Mouse (Mus musculus) bone marrow, adult 2 months (tissue): ENCODE measurements around the gene Pafah1b3. TPM values are rescaled to one million over a fixed set of nuclear protein-coding genes. Genes with fewer than 3 reads are reported as not detected.

Source experiments
- H3K27ac ChIP-seq: fragments of 200-500 bp; 2 replicates; pipeline ENCODE4 v1.5.1; 2012; ENCODE audit warnings: low read depth, mild to moderate bottlenecking, control low read depth, inconsistent platforms, low read length; ENCODE audit not compliant: control insufficient read depth, poor library complexity, insufficient read depth
- H3K4me1 ChIP-seq: fragments of 200-500 bp; 2 replicates; pipeline ENCODE4 v1.6.1; 2011; ENCODE audit warnings: low read length; ENCODE audit not compliant: control insufficient read depth, insufficient read depth
- H3K4me3 ChIP-seq: fragments of 200-500 bp; replicated peaks from 2 replicates; pipeline ENCODE3; 2011; ENCODE audit warnings: mild to moderate bottlenecking, low read depth, low read length, control low read depth; ENCODE audit not compliant: control insufficient read depth
- CTCF ChIP-seq: fragments of 200-500 bp; IDR thresholded peaks from 2 replicates; pipeline ENCODE4 v1.5.1; 2011; ENCODE audit warnings: low read length, control low read depth; ENCODE audit not compliant: control insufficient read depth, insufficient read depth
- POLR2A ChIP-seq: fragments of 200-500 bp; IDR thresholded peaks from 2 replicates; pipeline ENCODE4 v1.6.1; 2011; ENCODE audit warnings: low read depth, mild to moderate bottlenecking, control low read depth, low read length, borderline replicate concordance; ENCODE audit not compliant: control insufficient read depth
- WGBS: fragments of 180-500 bp; shearing (Covaris S2); methylation state at CpG from one replicate; pipeline ENCODE4 v1.1.7; 2018; 5-methylcytosine and 5-hydroxymethylcytosine counted together
- polyA plus RNA-seq: library from polyadenylated mRNA; stranded (reverse); fragments of >200 nt; gene quantifications from 2 replicates; pipeline ENCODE4 v1.2.4, GENCODE M21; 2011; ENCODE audit warnings: low replicate concordance; ENCODE audit not compliant: missing spikeins, insufficient read depth, insufficient read length

Gene Pafah1b3
- polyA plus RNA-seq, 1 experiment: 46.4 TPM

DNA sequence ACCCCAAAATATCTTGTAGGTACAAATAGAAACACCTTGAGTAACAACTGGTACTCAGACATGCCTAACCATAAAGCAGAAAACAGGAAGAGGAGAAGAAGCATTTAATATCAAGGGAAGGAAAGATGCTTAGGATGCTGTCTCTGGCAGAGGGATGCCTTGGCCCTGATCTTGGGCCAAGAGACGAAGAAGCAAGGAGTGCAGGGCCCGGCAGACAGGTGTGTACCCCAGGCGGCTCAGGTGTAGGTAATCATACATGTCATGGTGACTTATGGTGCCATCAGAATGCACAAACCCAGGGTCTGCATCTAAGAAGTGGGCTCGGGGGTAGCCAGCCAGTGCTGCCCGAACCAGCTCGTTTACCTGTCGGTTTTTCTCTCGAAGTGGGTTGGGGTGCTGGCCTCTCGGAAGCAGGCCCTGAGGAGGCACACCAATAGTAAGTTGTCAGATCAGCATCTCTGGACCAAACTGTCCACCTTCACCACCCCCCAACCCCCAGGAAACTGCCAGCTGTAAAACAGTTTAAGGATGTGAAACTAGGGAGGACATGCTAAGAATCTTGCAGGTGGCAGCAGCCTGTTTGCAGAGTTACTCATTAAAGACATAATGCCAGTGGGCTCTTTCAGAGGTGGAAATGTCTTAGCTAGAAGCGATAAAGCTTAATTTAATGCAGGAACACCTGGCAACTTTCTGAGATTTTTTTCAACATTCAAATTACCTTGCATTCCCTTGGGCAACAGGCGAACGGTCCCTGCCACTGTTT, 2.6 kb downstream of the Pafah1b3 start:
- Histone ChIP-seq H3K4me1 (peaks cover 2% of the 10 kb centered on the region; the same call in 1 of the 2 replicates), H3K4me3 (no peak overlapping the region), H3K27ac (peak overlapping the region; percentile 77)
- TF ChIP-seq POLR2A (no peak), CTCF (no peak)
- 78% methylated on average over 12 of the region's 12 CpGs for WGBS

DNA sequence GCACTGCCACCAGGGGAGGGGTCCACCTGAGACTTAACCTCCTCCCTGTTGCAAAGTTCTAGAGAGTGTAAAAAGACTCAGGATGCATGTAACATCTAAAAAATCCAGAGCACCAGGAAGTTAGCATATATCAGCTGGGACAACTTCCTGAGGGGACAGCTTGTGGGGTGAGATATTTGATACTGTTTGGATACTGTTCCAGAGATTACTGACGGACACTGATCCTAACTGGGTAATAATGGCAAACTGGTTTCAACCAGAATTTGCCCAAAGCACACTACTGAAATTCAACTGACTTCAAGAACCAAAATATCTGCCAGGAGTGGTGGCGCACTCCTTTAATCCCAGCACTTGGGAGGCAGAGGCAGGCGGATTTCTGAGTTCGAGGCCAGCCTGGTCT, 3.3 kb downstream of the Pafah1b3 start:
- WGBS: 87% methylated on average over 4 of the region's 4 CpGs
- Histone ChIP-seq H3K4me3 (no peak overlapping the region), H3K4me1 (peaks cover 2% of the 10 kb centered on the region; the same call in 1 of the 2 replicates), H3K27ac (no peak overlapping the region; the same call in 1 of the 2 replicates)
- TF ChIP-seq POLR2A (no peak), CTCF (no peak)

DNA sequence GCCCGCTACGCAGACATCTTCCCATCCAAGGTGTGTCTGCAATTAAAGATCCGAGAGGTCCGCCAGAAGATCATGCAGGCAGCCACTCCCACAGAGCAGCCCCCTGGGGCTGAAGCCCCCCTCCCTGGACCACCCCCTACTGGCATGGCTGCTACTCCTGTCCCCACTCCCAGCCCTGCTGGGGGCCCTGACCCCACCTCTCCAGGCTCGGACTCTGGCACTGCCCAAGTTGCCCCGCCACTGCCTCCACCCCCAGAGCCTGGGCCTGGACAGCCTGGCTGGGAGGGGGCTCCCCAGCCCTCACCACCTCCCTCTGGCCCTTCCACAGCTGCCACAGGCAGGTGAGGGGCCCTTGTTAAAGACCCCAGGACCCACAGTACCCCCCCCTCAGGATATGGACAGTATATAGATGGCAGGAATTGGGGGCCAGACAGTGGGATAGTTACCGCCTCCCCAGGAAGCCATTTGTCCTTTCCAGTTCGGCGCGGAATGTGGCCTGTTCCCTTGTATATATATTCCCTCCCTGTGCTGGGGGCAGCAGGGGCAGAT, 4.5 kb downstream of the Pafah1b3 start:
- no peak overlapping the region for H3K4me3 ChIP-seq
- no peak overlapping the region for H3K27ac ChIP-seq
- WGBS: 91% methylated on average over 10 of the region's 10 CpGs
- H3K4me1 ChIP-seq: peaks cover 2% of the 10 kb centered on the region; the same call in 1 of the 2 replicates
- TF ChIP-seq POLR2A: no peak
- TF ChIP-seq CTCF: no peak

DNA sequence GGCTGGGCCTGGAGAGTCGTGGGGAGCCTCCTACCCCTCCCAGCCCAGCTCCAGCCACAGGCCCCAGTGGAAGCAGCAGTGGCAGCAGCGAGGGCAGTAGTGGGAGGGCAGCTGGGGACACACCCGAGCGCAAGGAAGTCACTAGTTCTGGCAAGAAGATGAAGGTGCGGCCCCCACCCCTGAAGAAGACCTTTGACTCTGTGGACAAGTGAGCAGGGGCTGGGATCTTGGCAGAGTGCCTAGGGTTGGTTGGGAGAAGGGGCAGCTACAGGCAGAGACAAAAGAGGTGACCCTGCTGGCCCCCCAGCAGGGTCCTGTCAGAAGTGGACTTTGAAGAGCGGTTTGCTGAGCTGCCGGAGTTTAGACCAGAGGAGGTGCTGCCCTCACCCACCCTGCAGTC, 5.7 kb downstream of the Pafah1b3 start:
- TF ChIP-seq CTCF: no peak
- no peak for TF ChIP-seq POLR2A
- peak overlapping the region; percentile 15; the same call in 1 of the 2 replicates for H3K27ac ChIP-seq
- WGBS: 82% methylated on average over 7 of the region's 7 CpGs
- H3K4me3 ChIP-seq: no peak overlapping the region
- H3K4me1 ChIP-seq: peaks cover 2% of the 10 kb centered on the region; the same call in 1 of the 2 replicates

DNA sequence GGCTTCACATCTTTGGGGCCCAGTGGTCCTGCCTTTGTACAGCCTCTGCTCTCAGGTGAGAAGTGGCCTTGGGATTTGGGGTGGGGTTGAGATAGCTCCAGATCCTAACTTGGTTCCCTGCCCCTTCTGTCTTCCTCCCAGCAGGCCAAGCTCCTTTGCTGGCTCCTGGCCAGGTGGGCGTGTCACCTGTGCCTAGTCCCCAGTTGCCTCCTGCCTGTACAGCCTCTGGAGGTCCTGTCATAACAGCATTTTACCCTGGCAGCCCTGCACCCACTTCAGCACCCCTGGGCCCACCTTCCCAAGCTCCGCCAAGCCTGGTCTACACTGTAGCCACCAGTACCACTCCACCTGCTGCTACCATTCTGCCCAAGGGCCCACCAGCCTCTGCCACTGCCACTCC, 6.9 kb downstream of the Pafah1b3 start:
- H3K4me1 ChIP-seq: peaks cover under 1% of the 10 kb centered on the region; the same call in 1 of the 2 replicates
- H3K4me3 ChIP-seq: no peak overlapping the region
- no peak overlapping the region for H3K27ac ChIP-seq
- TF ChIP-seq POLR2A (0 out of 2 replicates have a peak, but pooled peaks have one; percentile 19), CTCF (no peak)
- 73% methylated on average over 2 of the region's 2 CpGs for WGBS

DNA sequence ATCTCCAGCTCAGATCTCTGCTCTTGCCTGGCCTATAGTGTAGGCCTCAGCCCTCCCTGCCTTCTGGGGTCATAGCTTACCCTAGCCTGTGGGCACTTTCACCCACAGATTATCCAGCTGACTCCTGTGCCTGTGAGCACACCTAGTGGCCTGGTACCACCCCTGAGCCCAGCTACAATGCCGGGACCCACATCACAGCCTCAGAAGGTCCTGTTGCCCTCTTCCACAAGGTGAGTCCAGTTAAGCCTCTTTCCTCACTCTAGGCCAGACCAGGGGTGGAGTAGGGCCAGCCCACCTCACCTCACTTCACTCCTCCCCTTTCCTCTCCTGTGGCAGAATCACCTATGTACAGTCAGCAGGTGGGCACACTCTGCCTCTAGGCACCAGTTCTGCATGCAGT, 7.3 kb downstream of the Pafah1b3 start:
- 96% methylated on average over 1 of the region's 1 CpGs for WGBS
- no peak overlapping the region for H3K4me3 ChIP-seq
- no peaks in the 10 kb centered on the region; the same call in 1 of the 2 replicates for H3K4me1 ChIP-seq
- TF ChIP-seq CTCF (no peak), POLR2A (no peak)
- no peak overlapping the region for H3K27ac ChIP-seq

DNA sequence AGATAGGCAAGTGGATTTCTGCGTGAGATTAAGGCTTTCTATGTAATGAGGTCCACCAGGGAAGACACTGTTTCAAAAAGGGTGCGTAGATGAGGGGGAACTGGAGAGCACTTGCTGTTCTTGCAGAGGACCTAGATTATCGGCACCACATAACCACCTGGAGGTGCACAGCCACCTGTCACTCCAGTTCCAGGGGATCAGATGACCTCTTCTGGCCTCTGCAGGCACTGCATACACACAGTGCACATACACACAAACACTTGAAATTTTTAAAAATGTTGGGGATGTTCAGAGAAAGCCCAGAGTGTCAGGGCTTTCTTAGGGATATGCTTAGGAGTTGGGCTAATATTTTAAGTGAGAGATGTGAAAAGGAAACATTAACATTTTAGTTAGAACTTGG, 7.9 kb downstream of the Pafah1b3 start:
- Histone ChIP-seq H3K4me3 (no peak overlapping the region), H3K4me1 (no peaks in the 10 kb centered on the region; the same call in 1 of the 2 replicates), H3K27ac (no peak overlapping the region)
- TF ChIP-seq POLR2A: no peak
- TF ChIP-seq CTCF: no peak
- 98% methylated on average over 3 of the region's 3 CpGs for WGBS

DNA sequence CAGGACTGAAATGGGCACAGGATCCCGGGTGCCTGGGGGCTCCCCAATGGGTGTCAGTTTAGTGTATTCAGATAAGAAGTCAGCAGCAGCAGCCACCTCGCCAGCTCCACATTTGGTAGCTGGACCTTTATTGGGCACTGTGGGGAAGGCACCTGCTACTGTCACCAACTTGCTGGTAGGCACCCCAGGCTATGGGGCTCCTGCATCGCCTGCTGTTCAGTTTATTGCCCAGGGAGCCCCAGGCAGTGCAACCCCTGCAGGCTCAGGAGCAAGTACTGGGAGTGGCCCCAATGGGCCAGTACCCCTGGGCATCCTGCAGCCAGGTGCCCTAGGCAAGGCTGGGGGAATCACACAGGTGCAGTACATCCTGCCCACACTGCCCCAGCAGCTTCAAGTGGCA, 9.1 kb downstream of the Pafah1b3 start:
- 88% methylated on average over 3 of the region's 3 CpGs for WGBS
- H3K4me3 ChIP-seq: no peak overlapping the region
- peaks cover 3% of the 10 kb centered on the region; the same call in 1 of the 2 replicates for H3K4me1 ChIP-seq
- no peak overlapping the region for H3K27ac ChIP-seq
- no peak for TF ChIP-seq POLR2A
- TF ChIP-seq CTCF: no peak

DNA sequence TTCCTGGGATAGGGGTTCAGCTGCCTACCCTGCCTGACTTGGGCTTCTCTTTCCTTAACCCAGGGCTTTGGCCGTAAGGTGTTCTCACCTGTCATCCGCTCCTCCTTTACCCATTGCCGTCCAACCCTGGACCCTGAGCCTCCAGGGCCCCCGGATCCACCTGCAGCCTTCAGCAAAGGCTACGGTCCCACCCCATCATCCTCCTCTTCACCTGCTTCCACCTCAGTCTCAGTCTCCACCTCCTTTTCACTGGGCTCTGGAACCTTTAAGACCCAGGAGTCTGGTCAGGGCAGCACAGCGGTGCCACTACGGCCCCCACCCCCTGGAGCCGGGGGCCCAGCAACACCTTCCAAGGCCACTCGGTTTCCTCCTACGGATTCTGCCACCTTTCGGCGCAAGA, 9.8 kb downstream of the Pafah1b3 start:
- peaks cover 3% of the 10 kb centered on the region; the same call in 1 of the 2 replicates for H3K4me1 ChIP-seq
- H3K4me3 ChIP-seq: no peak overlapping the region
- H3K27ac ChIP-seq: no peak overlapping the region
- no peak for TF ChIP-seq POLR2A
- TF ChIP-seq CTCF: no peak
- 95% methylated on average over 12 of the region's 12 CpGs for WGBS
